Mouse (Mus musculus) frontal cortex, adult 2 months (tissue): ENCODE results near the gene Uhrf2. TPM values are rescaled to one million over a fixed set of nuclear protein-coding genes. Genes with fewer than 3 reads are reported as not detected.
"Not testable (repeated sequence)": the region's sequence is repeated elsewhere in the genome, so short reads cannot be mapped to it uniquely, and the experiment has no call there.

Experiments
- DNase-seq, 2 experiments: peaks; one replicate each; pipeline ENCODE4 v3.0.0; 2022; ENCODE audit warnings: low spot score in 1 of 2; ENCODE audit errors: extremely low spot score in 1 of 2
- polyA plus RNA-seq: library from polyadenylated mRNA; depleted of rRNA; stranded (reverse); fragments of >200 nt; gene quantifications from 2 replicates; pipeline ENCODE4 v1.2.3, GENCODE M21; 2012; rRNA removed

The Uhrf2 gene
- 76.9 and 77.9 TPM in 2 replicates for polyA plus RNA-seq

- peak; percentile 89 to 94 for DNase-seq
Observed at GRCm38 (mm10) chr19:30029894-30030635, at the start of gene Uhrf2. Gene Uhrf2 (plus strand): TSS chr19:30030513.

GRCm38 (mm10) chr19:29984208-29985005 is 45.9 kb upstream of the Uhrf2 start:
- no peak for DNase-seq

- DNase-seq = peak in 1 of 2 experiments; percentile 25
Observed at GRCm38 (mm10) chr19:29986464-29987091, 43.7 kb upstream of the Uhrf2 start.

GRCm38 (mm10) chr19:30000406-30001365 is 29.6 kb upstream of the Uhrf2 start:
- DNase-seq = no peak

GRCm38 (mm10) chr19:30001550-30001949 is 28.8 kb upstream of the Uhrf2 start:
- no peak for DNase-seq

GRCm38 (mm10) chr19:30003621-30004020 is 26.7 kb upstream of the Uhrf2 start, which contains the start of gene Trpd52l3:
Gene Trpd52l3 (plus strand): TSS chr19:30003790.
- no peak for DNase-seq

GRCm38 (mm10) chr19:30006371-30006770 is 23.9 kb upstream of the Uhrf2 start:
- DNase-seq = no peak

- no peak for DNase-seq
Observed at GRCm38 (mm10) chr19:30010520-30011296, 19.6 kb upstream of the Uhrf2 start.

- DNase-seq = no peak
Observed at GRCm38 (mm10) chr19:30014331-30014730, 16.0 kb upstream of the Uhrf2 start.

GRCm38 (mm10) chr19:30016156-30016555 is 14.2 kb upstream of the Uhrf2 start:
- no peak for DNase-seq

GRCm38 (mm10) chr19:30023419-30023818 is 6.9 kb upstream of the Uhrf2 start:
- not testable (repeated sequence) for DNase-seq

GRCm38 (mm10) chr19:30029002-30029710 is 1.2 kb upstream of the Uhrf2 start:
- DNase-seq = no peak

GRCm38 (mm10) chr19:30030636-30031467 is 539 bp downstream of the Uhrf2 start:
- no peak for DNase-seq

- DNase-seq = no peak
Observed at GRCm38 (mm10) chr19:30031468-30031931, 1.2 kb downstream of the Uhrf2 start.

GRCm38 (mm10) chr19:30032206-30032605 is 1.9 kb downstream of the Uhrf2 start:
- no peak for DNase-seq

- no peak for DNase-seq
Observed at GRCm38 (mm10) chr19:30035361-30035760, 5.0 kb downstream of the Uhrf2 start.

GRCm38 (mm10) chr19:30043691-30044090 is 13.4 kb downstream of the Uhrf2 start:
- DNase-seq = no peak

GRCm38 (mm10) chr19:30044630-30045029 is 14.3 kb downstream of the Uhrf2 start:
- no peak for DNase-seq
